Mouse (Mus musculus) lung, postnatal 14 days (tissue): ENCODE data around the gene Lmna.

Experiments
- DNase-seq: peaks from one replicate; pipeline ENCODE4 v3.0.0; 2021

Lmna gene

DNA sequence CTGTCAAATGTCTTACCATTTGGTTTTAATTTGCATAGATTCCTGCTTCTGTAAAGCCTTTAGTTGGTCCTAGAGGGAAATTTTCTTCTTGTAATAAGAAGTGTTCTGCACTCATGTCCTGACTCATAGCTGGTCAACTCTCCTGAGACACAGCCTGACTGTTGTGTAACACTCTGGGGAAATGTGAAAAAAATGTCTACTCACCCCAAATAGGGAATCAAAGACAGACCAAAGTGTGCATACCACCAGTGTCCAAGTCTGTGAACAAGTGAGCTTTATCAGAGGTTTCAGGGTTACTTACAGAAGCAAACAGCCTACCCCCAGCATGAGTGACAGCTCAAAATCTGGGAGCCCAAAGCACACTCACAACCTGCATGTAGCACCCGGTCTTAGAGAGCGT lies 44.6 kb downstream of the Lmna start:
- DNase-seq = no peak

DNA sequence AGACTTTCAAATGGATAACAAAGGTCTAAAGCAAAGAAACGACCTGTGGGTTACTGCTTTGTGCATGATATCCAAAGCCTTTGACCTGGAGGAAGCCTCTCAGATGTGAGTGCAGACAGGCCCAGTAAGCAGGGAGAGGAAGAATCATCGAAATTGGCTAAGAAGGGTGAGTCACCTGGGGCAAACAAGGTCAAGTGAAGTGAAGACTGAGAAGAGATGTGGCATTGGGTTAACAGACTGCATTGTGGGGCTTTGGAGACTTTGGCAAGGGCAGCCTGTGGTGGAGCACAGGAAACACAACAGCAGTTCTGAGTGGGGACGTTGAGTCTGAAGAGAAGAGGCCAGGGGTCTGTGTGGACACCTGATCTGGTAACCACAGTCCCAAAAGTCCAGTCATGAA lies 45.3 kb downstream of the Lmna start:
- DNase-seq = no peak

DNA sequence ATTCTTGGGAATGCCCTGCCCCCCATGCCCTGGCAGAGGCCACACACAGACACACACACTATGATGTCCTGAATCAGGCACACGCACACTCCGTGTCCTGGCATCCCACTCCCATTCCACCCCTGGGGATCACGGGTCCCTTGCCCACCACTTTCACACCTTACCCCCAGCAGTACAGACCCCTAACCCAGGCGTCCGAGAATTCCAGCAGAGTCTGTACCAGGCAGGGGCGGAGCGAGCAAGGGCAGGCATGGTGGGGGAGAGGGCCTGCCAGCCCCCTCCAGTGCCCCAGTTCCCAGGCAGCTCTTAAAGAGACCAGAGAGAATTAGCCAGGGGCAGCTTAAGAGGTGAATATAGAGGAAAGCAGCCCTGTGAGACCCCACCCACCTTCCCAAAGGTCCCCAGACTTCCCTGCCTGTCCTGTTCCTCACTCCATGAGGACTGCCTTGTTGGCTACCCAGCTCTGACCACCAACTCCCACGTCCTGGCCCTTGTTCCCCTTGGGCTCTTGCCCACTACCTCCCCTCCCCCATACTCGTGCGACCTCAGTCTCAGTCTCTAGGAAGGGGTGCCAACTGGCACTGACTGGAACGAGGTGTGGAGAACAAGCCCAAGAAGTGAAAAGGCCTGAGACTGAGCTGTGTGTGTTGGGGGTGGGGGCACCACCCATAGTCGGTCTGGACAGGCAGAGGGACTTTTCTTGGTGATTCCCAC lies 48.6 kb downstream of the Lmna start, which contains the start of gene Sema4a:
TSS of gene Sema4a (minus strand) at position 200 of the 714 bp plus-strand sequence.
- DNase-seq = no peak

DNA sequence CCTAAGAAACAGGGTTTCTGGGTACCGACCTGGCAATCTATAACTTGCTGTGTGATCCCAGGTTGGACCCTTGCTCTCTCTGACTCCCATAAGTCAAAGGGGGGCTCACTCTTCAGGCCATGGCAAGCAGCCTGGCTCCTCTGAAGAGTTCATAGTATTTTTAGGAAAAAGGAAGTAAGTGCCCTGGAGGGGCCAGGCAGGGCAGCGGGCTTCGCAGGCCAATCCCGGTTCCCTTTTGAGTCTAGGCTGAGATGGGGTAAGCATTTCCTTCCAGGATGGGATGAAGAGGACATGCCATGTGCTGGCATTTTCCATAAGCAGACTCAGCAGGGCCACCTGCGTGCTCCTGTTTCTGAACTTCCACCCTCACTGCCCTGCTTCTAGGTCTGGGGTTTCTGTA lies 49.7 kb downstream of the Lmna start:
- DNase-seq = no peak

DNA sequence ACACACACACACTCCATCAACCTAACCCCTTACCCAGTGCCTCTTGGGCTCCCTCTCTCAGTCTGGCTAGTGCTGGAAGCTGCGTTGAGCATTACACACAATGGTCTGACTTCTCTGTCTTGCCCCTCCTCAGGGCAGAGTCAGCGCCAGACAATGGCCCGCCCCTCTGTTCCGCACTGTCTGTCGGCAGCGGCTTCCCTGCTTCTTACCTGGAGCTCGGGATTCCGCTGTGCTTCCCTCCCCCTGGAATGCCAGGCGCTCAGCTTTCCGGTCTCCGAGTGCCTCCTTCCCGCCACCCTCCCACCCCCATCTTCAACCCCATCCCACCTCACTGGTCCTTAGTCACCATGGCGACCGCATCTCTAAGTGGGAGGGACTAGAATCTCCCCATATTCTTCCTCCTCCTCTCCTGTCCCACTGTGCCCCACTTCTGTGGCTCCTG lies 51.0 kb downstream of the Lmna start:
- DNase-seq = no peak

DNA sequence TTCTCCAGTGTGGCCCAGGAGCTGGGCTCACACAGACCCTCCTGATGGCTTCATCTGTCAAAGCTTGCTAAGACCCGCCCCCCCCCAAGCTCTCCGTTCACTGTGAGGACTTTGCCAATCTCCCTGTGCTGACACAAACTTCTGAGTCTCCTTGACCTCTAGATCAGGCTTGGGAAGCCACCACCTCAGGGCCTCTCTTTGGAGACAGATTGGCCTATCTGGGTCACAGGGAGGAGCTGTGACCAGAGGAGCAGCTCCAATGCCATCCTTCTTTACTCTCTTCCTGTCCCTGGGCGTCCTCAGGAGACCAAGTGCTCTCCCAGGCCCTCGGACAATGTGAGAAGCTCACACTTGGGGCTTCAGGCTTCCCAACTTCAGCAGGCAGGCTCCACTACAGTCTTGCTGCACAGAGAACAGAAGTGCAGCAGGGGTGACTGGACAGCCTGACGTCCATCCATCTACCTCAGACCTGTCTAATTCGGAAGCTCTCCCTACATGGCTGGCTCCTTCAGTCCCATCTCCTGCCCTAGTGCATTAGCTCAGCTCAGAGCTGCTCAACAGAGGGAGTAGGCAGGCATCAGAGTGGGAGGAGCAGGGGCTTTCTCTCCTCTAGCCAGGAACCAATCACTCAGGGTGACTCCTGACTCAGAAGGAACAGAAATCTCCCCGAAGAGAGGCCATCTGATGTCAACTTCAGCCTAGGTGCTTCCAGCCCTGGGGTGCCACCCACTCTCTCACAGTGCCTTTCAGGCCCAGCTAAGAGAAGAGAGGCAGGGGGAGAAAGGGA lies 52.8 kb downstream of the Lmna start:
- DNase-seq = no peak

DNA sequence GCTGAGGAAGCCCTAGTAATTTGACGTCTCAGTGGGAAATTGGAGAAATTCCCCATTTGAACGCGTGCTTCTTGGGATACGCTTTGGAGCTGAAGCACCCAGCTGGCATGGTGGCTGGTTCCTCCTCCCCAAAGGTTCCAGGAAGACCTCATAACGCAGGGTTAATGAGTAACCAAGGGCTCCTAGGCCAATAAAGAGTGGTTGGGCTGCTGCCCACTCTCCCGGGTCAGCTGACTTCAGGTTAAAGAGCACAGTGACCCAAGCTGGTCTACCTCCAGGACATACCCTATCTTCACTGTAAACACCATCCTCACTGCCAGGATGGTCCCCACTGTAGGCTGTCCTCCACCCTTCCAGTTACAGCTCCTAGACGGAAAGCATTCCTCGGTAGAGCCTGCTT lies 53.4 kb downstream of the Lmna start:
- no peak for DNase-seq

DNA sequence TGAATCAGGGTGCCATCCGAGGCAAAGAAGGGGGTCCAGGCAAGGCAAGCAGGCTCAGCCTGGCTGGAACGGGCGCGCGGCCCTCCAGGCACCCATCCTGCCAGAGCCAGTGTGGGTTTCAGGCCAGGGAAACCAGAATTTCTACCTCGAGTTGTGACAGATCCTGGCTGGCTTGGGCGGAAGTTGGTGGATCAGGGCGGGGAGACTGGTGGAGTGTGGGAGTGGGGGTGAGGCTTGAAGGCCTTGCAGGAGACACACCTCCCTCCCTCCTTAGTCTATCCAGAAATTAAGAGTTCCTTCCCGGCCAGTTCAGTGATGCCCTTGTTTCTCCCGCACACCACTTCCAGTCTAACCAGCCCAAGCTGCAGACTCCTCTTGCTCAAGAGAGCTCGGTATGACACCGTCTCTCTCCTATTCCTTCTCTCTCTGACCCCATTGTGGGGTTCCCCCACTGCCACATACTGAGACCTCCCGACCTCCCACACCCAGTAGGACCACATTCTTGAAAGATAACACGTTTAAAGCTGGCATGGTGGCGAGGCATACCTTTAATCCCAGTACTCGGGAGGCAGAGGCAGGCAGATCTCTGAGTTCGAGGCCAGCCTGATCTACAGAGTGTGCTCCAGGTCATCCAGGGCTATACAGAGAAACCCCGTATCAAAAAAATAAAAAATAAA lies 54.0 kb downstream of the Lmna start:
- peak; percentile 55 for DNase-seq

DNA sequence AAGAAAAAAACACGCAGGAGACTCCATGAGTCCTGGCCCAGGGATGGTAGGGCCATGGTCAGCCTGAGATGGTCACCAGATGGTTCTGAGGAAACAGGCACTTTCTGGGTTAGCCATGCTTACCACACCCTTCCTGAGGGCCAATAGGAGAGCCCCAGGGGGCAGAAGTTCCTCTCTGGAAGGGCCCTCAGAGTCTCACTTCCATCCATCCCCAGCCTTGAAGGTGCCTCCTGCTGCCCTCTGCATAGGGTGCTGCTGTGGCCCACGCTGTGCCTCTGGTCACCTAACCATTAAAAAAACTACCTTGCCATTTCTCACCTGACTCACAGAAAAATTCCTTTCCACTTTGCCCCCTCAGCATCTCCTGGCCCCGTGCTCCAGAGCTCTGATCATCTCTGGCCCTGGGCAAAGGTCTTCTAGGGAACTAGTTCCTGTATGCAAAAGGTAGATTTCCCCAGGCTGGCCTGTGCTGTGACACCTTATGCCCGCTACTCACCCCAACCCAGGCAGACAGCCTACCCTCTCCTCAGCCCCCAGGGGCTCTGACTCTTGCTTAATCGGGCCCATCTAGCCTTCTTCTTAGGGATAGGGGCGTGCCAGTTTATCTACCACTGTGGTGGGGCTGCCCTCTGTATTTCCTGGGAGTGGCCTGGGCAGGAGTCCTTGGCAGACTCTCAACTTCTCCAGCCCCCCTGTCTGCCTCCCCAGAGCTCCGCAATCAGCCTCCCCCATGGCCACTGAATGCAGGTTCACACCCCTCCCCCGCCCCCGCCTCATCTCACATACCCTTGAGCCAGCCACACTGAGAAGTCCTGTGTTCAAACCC lies 54.8 kb downstream of the Lmna start:
- DNase-seq = no peak

DNA sequence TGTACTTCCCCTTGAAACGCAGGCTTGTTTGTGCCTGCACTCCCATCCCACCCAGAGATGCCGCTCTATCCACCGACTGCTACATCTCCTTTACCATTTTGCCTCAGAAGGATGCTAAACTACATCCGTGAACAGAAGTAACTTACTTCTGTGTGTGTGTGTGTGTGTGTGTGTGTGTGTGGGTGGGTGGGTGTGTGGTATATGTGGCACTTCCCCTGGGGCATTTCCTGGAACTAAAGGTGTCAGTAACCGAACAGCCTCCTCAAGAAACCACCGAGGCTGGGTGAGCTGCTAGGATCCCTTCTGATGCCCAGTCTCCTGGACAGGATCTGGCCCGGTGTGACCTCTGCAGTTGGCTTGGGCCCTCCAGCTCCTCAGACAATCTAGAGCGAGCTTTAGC lies 55.8 kb downstream of the Lmna start:
- DNase-seq = no peak

DNA sequence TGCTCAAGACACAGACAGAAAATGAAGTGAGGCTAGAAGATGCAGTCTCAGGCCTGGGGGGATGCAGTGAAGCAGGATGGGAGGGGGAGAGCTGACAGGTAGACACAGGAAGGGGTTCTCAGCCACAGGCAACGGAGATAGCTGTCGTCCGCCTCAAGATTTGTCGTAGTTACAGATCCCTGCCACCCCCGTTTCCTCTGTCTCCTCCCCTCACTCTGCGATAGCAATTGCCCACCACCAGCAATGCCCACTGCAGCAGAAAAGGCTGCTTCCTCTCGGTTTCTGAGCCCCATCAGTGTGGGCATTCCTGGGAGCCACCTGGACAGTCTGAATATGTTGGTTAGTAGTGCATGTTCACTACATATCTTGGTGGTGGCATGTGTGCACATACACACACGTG lies 56.4 kb downstream of the Lmna start:
- no peak for DNase-seq

DNA sequence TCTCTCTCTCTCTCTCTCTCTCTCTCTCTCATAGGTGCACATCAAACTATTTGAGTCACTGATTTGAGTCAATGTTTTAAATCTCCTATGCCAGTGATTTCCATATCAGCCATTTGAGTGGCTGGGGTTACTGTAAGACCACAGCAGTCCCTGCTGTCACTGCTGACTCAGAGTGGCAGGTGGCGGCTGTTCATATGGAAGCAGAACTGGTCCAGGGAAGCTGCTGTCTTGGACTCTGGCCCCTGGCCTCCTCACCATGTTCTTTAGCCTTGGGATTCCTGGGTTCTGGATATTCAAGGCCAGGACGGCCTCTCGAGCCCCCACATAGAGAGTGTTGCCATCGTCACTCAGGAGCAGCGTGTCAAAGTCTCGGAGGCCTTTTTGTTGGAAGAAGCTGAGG lies 57.0 kb downstream of the Lmna start:
- no peak for DNase-seq

DNA sequence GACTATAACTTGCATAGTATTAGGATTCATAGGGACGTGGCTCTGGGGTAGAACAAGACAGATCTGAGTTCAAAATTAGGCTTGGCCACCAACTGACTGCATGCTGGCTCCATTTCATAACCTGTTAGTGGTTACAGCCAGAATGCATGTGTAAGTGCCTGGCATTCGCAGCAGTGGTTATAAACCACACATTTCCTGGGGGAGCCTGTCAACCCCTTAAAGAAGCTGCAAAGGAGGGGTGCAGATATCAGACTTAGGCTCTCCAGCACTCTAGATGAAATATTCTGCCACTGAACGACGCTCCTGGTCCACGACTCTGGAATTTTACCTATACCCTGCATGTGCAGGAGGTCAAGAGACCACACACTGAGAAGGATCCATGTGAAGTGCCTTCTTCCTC lies 57.5 kb downstream of the Lmna start:
- DNase-seq = no peak

DNA sequence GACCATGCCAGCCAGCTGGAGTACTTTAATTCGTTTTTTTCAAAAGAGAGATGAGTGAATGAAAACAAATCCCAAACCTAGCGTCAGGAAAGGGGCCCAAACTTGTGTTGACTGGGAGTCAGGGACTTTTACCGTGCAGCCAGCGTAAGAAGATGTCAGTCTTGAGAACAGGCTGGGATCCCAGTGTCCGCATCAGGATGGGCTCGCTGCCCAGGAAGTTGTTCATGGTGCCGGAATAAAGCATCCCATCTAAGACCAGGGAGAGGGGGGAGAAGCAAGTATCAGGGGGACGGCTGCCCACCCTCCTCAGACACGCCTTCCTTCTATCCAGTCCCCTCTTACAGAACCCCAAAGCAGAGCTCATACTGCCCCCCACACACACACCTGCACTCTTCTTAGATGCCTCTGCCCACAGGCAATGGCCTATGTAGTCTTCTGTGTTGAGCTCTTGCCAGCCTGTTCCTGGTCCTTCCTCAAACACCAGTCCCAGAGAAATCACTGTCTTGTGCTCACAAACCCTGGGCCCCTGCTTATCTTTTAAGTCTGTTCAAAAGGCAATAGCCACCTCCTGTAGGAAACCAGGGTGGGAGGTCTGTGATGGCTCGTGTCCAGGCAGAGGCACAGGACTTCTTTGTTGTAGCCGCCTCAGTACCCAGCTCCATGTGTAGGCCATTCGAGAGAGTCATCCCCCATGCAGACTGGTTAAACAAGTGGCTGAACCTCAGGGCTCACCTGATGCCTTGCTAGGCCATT lies 59.2 kb downstream of the Lmna start:
- DNase-seq = no peak

DNA sequence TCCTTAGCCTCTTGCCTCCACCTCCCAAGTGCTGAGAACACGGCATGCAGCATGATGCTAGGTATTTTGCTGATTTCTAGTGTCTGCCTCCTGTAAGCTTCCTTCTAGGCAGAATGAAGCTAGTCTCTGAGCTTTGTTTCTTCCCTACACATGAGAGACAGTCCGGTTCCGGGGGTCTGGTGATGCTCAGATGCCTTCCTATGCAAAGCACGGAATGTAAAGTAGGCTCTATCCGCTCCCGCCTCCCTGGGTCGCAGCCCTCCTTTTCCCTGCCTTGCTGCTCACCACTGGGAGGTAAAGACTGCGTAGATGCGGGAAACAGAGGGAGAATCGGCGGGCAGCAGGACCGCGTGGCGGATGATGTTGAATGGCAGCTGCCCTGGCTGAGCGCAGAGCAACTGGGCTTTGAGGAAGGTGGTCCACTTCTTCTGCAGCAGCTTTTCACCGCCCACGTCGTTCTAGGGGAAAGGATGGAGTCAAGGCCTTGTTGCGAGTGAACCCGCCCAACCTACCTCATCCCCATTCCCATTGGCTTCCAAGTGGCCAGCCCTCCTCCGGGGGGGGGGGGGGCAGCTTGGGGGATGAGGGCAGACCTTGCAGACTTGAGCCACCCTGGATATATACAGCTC lies 60.2 kb downstream of the Lmna start:
- no peak for DNase-seq

DNA sequence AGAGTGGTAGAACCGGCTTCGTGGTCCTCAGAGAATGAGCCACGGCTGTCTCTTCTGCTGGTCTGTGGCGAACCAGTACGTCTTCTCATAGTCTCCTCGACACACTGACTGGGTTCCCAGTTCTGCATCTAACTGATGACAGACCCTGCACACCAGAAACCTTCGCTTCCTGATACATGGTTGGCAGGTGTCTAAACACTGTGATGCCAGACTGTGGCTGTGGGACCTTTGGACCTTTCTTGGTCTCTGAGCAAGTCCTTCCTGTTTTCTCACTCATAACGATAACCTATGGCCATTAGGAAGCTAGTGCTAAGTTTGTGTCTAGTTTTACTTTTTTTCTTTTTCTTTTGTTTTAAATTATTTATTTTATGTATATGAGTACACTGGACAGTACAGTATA lies 61.3 kb downstream of the Lmna start:
- DNase-seq = no peak

DNA sequence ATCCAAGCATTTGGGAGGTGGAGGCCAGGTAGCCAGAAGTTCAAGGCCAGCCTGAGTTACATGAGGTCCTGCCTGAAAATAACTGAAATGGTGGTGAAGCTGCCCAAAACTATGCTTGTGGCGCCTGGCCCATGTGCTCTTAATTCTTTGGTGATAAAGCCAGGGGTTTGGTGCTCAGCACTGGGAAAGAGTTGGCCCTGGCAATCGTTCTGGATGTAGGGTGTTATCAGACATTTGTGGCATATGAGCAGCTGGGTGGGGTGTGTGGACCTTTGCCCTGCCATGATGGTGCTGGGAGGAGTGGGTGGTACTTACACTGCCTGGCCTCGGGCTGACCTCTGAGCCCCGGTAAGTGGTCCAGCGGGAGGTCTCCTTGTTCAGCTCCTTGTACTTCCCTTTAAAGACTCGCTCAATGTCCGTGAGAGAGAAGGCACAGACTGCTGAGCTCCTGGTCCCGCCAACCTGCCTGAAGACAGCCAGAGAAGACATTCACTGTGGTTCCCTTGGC lies 62.0 kb downstream of the Lmna start:
- DNase-seq = no peak

DNA sequence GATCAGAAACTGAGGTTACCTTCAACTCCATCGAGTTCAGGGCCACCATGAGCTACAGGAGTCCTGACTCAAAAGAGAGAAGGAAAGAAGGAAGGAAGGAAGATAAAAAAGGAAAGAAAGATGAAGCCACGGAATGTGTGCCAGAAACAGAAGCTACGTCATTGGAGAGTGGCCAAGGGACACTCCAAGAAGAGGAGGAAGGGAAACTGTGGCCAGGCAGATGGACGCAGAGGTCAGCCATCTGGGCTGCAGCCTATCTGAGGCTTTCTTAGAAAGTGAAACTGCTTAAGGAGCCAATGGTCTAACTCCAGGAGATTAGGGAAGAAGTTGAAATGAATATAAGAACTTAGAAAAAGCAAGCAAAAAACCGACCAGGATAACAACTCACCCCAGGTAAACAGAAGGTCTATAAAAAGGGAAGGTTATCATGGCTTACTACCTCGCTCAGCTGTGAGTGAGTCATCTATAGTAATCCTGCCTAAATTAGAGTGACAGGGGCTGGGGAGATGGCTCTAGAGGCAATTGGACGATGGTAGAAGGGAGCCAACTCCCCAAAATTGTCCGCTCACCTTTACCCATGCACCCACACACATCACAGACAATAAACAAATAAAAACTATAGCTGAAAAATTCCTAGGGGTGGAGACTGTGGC lies 63.2 kb downstream of the Lmna start:
- DNase-seq = no peak

DNA sequence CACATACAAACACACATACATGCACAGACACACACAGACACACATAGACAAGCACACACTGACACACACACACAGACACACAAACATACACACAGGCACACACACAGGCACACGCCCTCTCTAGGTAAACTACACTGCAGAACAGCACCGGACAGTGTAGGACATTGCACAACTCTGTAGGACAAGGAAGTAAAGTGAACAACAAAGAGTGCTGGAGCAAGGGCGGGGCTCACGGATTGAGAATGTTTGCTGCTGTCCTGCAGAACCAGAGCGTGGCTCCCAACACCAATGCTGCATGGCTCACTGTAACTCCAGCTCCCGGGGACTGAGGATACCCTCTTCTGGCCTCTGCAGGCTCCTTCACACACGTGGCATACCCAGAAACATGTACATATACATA lies 66.9 kb downstream of the Lmna start:
- DNase-seq = peak; percentile 44

DNA sequence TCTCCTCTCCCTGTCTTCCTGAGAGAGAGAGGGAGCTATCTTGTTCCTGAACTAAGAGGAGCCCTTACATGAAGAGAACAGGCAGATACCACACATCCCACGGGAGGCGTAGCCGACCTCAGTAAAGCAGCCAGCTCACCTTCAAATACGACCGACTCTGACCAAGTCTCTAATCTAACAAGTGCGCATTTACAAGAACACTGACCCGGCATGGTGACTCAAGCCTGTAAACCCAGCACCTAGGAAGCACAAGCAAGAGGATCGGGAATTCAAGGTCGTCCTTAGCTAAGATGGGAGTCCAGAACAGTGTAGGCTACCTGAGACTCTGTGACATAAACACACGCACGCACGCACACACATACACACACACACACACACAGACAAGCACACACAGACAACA lies 67.3 kb downstream of the Lmna start:
- DNase-seq = no peak
